Mouse (Mus musculus) kidney, postnatal 0 days (tissue): Measurements from ENCODE around the gene Cdhr4. TPM values are rescaled to one million over a fixed set of nuclear protein-coding genes. Genes with fewer than 3 reads are reported as not detected.
"Not testable (repeated sequence)": the region's sequence is repeated elsewhere in the genome, so short reads cannot be mapped to it uniquely, and the experiment has no call there.

Experiments
- ATAC-seq: fragments of 200-750 bp; cut with Nextera tagmentation; replicated peaks from 2 replicates; pipeline ENCODE4 v1.8.0; 2017; ENCODE audit warnings: low read depth, moderate number of reproducible peaks, moderate TSS enrichment, moderate library complexity; ENCODE audit not compliant: low FRiP score
- DNase-seq: peaks from one replicate; pipeline ENCODE4 v3.0.0-alpha.2; 2016; ENCODE audit warnings: low spot score
- H3K27ac ChIP-seq: fragments of 300-500 bp; sonication (generic); 2 replicates; pipeline ENCODE4 v1.5.1; 2014; ENCODE audit warnings: mild to moderate bottlenecking
- H3K27me3 ChIP-seq: fragments of 300-500 bp; sonication (generic); 2 replicates; pipeline ENCODE4 v1.6.1; 2014; ENCODE audit warnings: low read length, mixed read lengths; ENCODE audit not compliant: insufficient read depth
- H3K36me3 ChIP-seq: fragments of 300-500 bp; sonication (generic); 2 replicates; pipeline ENCODE4 v1.6.1; 2014; ENCODE audit warnings: low read length, mixed read lengths; ENCODE audit not compliant: insufficient read depth
- H3K4me1 ChIP-seq: fragments of 300-500 bp; sonication (generic); replicated peaks from 2 replicates; pipeline ENCODE4 v1.6.1; 2014; ENCODE audit warnings: antibody characterized with exemption, low read length, mixed read lengths; ENCODE audit not compliant: insufficient read depth
- H3K4me2 ChIP-seq: fragments of 300-500 bp; sonication (generic); 2 replicates; pipeline ENCODE4 v1.6.1; 2014; ENCODE audit warnings: mild to moderate bottlenecking, low read length, moderate library complexity, mixed read lengths
- H3K4me3 ChIP-seq: fragments of 300-500 bp; sonication (generic); replicated peaks from 2 replicates; pipeline ENCODE4 v1.5.1; 2014; ENCODE audit warnings: low read depth, low read length
- H3K9ac ChIP-seq: fragments of 300-500 bp; sonication (generic); 2 replicates; pipeline ENCODE4 v1.6.1; 2014; ENCODE audit warnings: low read depth, low read length
- H3K9me3 ChIP-seq: fragments of 300-500 bp; sonication (generic); replicated peaks from 2 replicates; pipeline ENCODE4 v1.6.1; 2016; ENCODE audit warnings: low read length, inconsistent platforms, mixed read lengths
- CTCF ChIP-seq: IDR thresholded peaks from 2 replicates; pipeline ENCODE4 v1.5.1; 2016; ENCODE audit warnings: antibody characterized with exemption, low read depth, mild to moderate bottlenecking, moderate library complexity
- WGBS: fragments of 180-500 bp; shearing (Covaris S2); extraction: QIAGEN DNeasy Blood & Tissue Kit; methylation state at CpG from one replicate; pipeline ENCODE4 v1.1.7; 2014; 5-methylcytosine and 5-hydroxymethylcytosine counted together
- polyA plus RNA-seq: library from polyadenylated mRNA; unstranded; fragments of >200 nt; fragmentation: Nextera tagmentation; extraction: Ambion mirVana; gene quantifications from 2 replicates; pipeline ENCODE4 v1.2.1, GENCODE M21; 2015

Cdhr4 gene
- polyA plus RNA-seq, 1 experiment from 2014 or later = 2.9 TPM

DNA sequence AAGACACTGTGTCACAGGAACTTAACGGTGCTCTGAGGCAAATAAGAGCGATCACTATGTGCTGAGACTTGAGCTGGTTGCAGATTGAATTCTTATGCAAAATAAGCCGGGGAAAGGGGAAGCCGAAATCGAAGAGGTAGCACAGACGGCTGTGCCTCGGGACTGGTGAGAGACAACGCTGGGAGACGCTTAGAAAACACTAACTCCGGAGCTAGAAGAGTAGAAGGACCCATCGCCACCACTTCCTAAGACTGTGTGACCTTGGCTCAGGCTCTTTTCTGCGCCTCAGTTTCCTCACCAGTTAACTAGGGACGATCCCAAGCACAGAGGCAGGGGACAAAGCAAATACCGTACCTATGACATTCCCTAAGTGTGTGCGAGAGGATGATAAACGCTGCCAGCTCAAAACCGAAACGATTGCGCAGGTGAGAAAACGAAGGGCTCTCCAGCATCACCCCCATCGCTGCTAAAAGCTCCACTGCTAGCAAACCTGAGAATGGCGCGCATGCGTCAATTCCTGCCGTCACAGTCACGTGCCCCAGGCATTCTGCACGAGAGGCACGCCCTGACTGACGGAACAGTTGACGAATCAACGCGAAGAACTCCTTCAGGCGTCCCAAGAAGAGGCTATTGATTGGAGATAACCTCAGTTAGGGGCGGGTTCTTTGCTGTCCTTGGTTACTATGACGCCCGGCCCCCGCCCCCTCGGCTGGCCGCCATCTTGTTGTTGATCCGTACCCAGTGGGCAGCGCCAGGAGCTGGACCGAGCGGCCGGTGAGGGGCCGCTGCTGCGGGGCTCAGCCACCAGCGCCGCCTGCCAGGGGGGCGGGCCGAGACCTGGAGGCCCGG, 9.8 kb downstream of the Cdhr4 start, which contains the start of gene Ip6k1:
TSS of gene Ip6k1 (plus strand) at position 580 of the 849 bp plus-strand sequence.
- Histone ChIP-seq H3K9me3 (no peaks in the 10 kb centered on the region), H3K27me3 (no peaks in the 10 kb centered on the region), H3K27ac (peak within 1 kb of the TSS; percentile 95), H3K4me1 (peaks cover 13% of the 10 kb centered on the region; the same call in 1 of the 2 replicates), H3K4me3 (peak within 1 kb of the TSS; percentile 97), H3K9ac (peak within 1 kb of the TSS; percentile 99), H3K36me3 (no peaks in the 10 kb centered on the region), H3K4me2 (peak within 1 kb of the TSS; percentile 92)
- ATAC-seq (peak; percentile 98), DNase-seq (peak; percentile 100)
- under 1% methylated on average over 51 of the region's 51 CpGs for WGBS
- TF ChIP-seq CTCF = no peak

- DNase-seq (peak; percentile 48), ATAC-seq (no peak; the same call in 1 of the 2 replicates)
- Histone ChIP-seq H3K4me2 (peak overlapping the region; percentile 72), H3K36me3 (no peaks in the 10 kb centered on the region), H3K9ac (peak overlapping the region; percentile 99), H3K27ac (peak overlapping the region; percentile 95), H3K9me3 (no peaks in the 10 kb centered on the region), H3K27me3 (no peaks in the 10 kb centered on the region), H3K4me1 (peaks cover 13% of the 10 kb centered on the region; the same call in 1 of the 2 replicates), H3K4me3 (peak overlapping the region; percentile 97)
- TF ChIP-seq CTCF = no peak
- under 1% methylated on average over 50 of the region's 50 CpGs for WGBS
Measured at GRCm38 (mm10) chr9:108002778-108003530, 10.7 kb downstream of the Cdhr4 start.

GRCm38 (mm10) chr9:108003531-108003890, 11.2 kb downstream of the Cdhr4 start:
- Histone ChIP-seq H3K9ac (peak overlapping the region; percentile 99), H3K4me1 (peaks cover 13% of the 10 kb centered on the region; the same call in 1 of the 2 replicates), H3K27me3 (no peaks in the 10 kb centered on the region), H3K4me2 (peak overlapping the region; percentile 72), H3K27ac (peak overlapping the region; percentile 95; the same call in 1 of the 2 replicates), H3K36me3 (no peaks in the 10 kb centered on the region), H3K9me3 (no peaks in the 10 kb centered on the region), H3K4me3 (peak overlapping the region; percentile 97)
- ATAC-seq (no peak), DNase-seq (peak; percentile 37)
- no peak for TF ChIP-seq CTCF
- WGBS = 8% methylated on average over 8 of the region's 8 CpGs

DNA sequence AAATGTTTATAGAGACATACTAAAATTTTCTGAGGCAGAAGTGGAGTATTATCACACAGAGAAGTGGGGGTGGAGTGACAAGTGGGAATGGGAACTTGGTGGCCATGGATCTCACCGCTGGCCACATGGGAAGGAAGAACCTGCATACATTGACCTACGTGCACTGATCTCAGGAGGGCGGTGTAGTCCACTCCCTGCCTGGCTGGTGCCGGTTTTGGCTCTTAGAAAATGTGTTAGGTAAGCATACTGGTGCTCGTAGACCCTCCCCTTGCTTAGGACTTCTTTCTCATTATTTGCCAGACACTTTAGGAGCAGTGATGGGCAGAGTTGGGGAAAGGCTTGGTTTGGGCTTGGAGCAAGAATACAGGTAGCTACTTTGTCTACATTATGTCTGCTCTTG, 15.7 kb downstream of the Cdhr4 start:
- H3K9me3 ChIP-seq = no peaks in the 10 kb centered on the region
- TF ChIP-seq CTCF = no peak
- H3K9ac ChIP-seq = no peak overlapping the region
- WGBS = 84% methylated on average over 5 of the region's 5 CpGs
- 0 out of 2 replicates have a peak, but pooled peaks cover 5% of the 10 kb centered on the region for H3K4me1 ChIP-seq
- no peaks in the 10 kb centered on the region for H3K27me3 ChIP-seq
- H3K36me3 ChIP-seq = 0 out of 2 replicates have a peak, but pooled peaks cover 2% of the 10 kb centered on the region
- ATAC-seq (no peak), DNase-seq (no peak)
- no peak overlapping the region for H3K4me2 ChIP-seq
- no peak overlapping the region for H3K4me3 ChIP-seq
- H3K27ac ChIP-seq = no peak overlapping the region

GRCm38 (mm10) chr9:108010385-108010784, 18.1 kb downstream of the Cdhr4 start:
- Histone ChIP-seq H3K27me3 (no peaks in the 10 kb centered on the region), H3K4me1 (no peaks in the 10 kb centered on the region), H3K9me3 (no peaks in the 10 kb centered on the region), H3K27ac (no peak overlapping the region), H3K4me2 (no peak overlapping the region), H3K36me3 (0 out of 2 replicates have a peak, but pooled peaks cover 2% of the 10 kb centered on the region), H3K9ac (no peak overlapping the region), H3K4me3 (no peak overlapping the region)
- no peak for ATAC-seq
- no peak for DNase-seq
- TF ChIP-seq CTCF = no peak

DNA sequence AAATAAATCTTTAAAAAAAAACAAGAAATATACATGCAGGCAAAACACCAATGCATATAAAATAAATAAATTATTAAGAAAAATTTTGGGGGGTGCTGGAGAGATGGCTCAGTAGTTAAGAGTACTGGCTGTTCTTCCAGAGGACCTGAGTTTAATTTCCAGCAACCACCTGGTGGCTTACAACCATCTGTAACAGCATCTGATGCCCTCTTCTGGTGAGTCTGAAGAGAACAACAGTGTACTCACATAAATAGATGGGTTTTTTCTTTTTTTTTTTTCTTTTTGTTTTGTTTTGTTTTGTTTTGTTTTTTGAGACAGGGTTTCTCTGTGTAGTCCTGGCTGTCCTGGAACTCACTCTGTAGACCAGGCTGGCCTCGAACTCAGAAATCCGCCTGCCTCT, 21.3 kb downstream of the Cdhr4 start:
- peak; percentile 35 for TF ChIP-seq CTCF
- H3K27me3 ChIP-seq, H3K4me2 ChIP-seq, H3K9ac ChIP-seq, H3K9me3 ChIP-seq, H3K4me1 ChIP-seq, ATAC-seq, DNase-seq, H3K36me3 ChIP-seq, H3K27ac ChIP-seq, H3K4me3 ChIP-seq: not testable (repeated sequence)
- 91% methylated on average over 2 of the region's 2 CpGs for WGBS
